Mouse (Mus musculus) gastrocnemius, adult 2 months (tissue): ENCODE results near the gene Pcbp4. TPM values are rescaled to one million over a fixed set of nuclear protein-coding genes. Genes with fewer than 3 reads are reported as not detected.

ENCODE experiments used
- DNase-seq: peaks from one replicate; pipeline ENCODE4 v3.0.0; 2022
- H3K27ac ChIP-seq: fragments of 200-600 bp; 2 replicates; pipeline ENCODE4 v1.8.1; 2022; ENCODE audit warnings: mild to moderate bottlenecking
- H3K4me3 ChIP-seq: fragments of 200-600 bp; 2 replicates; pipeline ENCODE4 v1.8.1; 2022; ENCODE audit warnings: mild to moderate bottlenecking, moderate library complexity
- CTCF ChIP-seq: fragments of 200-600 bp; IDR thresholded peaks from 2 replicates; pipeline ENCODE4 v1.8.1; 2022; ENCODE audit warnings: antibody characterized with exemption, mild to moderate bottlenecking, moderate library complexity
- intact Hi-C: fragments of 180-260 bp; cut with DNase I; formaldehyde crosslinking; loops from one replicate; pipeline ENCODE4 v1.15.1; 2025
- total RNA-seq, 2 experiments: library from RNA; stranded (reverse); gene quantifications; 2 replicates each; pipeline ENCODE4 v1.2.3; 2021

The Pcbp4 gene
- total RNA-seq, 2 experiments from 2014 or later = 63.8 to 69.0 TPM

DNA sequence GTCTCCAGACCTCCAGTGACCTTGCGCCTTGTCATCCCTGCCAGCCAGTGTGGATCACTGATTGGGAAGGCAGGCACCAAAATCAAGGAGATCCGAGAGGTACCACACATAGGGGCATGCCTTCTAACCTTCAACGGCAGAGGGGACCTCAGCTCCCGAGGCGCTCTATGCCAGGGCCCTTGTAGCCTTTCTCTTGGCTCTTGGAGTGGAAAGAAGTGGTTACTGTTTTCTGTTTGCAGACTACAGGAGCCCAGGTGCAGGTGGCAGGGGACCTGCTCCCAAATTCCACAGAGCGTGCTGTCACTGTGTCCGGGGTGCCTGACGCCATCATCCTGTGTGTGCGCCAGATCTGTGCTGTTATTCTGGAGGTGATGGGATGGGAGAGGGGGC is 7.9 kb downstream of the Pcbp4 start:
- no peak overlapping the region for H3K4me3 ChIP-seq
- intact Hi-C loops = no loop called here
- no peak for TF ChIP-seq CTCF
- DNase-seq = no peak
- H3K27ac ChIP-seq = peak overlapping the region; percentile 28; the same call in 1 of the 2 replicates

DNA sequence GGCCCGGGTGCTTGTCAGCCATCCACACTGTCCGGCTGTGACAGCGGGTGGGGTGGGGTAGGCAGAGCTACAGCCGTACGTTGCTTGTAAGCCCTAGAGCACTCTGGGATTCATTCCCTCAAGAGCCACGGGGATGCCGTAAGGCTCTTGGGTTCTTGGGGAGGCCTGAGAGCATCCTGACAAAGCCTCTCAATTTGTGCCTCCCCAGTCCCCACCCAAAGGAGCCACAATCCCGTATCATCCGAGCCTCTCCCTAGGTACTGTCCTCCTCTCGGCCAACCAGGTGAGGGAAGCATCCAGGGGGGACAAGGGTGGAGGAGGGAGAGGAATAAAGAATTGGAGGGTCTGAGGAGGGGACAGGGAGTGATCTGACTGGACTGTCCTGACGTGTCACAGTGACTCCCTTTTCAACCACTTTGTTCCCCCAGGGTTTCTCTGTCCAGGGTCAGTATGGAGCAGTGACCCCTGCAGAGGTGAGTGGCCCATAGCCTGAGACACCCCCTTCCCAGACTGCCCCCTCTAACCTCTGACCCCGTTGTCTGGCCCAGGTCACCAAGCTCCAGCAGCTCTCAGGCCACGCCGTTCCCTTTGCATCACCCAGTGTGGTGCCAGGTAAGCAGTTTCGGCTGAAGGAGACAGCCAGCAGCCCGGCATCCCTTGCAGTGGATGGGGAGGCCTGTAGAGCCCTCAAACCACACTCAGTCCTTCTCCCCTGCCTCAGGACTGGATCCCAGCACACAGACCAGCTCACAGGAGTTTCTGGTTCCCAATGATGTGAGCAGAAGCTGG is 8.7 kb downstream of the Pcbp4 start:
- intact Hi-C loops = no loop called here
- no peak for DNase-seq
- Histone ChIP-seq H3K4me3 (no peak overlapping the region), H3K27ac (no peak overlapping the region)
- TF ChIP-seq CTCF = no peak

DNA sequence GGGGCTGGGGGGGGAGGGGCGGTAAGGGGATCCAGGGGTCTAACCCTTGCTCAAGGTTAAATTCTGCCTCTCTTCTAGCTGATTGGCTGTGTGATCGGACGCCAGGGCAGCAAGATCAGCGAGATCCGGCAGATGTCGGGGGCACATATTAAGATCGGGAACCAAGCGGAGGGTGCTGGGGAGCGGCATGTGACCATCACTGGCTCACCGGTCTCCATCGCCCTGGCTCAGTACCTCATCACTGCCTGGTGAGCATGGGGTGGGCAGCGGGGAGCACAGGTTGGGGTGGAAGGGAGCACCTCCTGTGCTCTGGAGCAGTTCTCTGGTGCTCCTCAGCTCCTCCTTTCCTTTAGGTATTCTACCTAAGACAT is 9.3 kb downstream of the Pcbp4 start:
- Histone ChIP-seq H3K27ac (no peak overlapping the region), H3K4me3 (no peak overlapping the region)
- no peak for TF ChIP-seq CTCF
- intact Hi-C loops = no loop called here
- DNase-seq = no peak

DNA sequence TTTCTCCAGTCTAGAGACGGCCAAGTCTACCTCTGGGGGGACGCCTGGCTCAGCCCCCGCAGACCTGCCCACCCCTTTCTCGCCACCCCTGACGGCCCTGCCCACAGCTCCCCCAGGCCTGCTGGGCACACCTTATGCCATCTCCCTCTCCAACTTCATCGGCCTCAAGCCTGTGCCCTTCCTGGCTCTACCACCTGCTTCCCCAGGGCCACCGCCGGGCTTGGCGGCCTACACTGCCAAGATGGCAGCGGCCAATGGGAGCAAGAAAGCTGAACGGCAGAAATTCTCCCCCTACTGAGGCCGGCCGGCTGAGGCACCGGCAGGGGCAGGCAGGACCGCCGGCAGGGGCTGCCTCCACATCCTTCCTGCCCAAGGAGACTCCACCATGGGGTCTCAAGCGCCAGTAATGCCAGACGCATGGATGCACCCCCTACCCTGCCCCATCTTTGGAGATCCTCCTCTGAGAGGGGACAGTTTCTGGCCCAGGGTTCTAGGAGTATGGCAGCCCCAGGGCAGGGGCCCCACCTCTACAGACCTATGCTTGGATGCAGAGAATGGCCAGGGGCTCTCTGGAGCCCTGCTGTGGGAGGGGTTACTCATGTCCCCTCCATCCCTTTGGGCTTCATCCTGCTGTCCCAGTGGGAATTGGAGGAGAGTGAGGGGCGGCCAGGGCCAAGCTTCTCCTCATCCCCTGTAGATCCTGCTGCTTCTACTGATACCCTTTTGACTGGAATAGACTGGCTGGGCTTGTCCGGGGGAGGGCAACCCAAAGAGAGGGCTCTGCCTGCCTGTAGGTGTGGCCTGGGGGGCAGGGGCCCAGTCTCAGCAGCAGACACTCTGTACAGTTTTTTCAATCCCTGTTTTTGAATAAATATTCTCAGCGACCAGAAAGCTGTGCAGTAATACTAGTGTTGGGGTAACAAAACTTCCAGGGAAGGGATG is 10.3 kb downstream of the Pcbp4 start:
- no peak overlapping the region for H3K27ac ChIP-seq
- DNase-seq = no peak
- no peak for TF ChIP-seq CTCF
- no peak overlapping the region for H3K4me3 ChIP-seq
- intact Hi-C loops = no loop called here

DNA sequence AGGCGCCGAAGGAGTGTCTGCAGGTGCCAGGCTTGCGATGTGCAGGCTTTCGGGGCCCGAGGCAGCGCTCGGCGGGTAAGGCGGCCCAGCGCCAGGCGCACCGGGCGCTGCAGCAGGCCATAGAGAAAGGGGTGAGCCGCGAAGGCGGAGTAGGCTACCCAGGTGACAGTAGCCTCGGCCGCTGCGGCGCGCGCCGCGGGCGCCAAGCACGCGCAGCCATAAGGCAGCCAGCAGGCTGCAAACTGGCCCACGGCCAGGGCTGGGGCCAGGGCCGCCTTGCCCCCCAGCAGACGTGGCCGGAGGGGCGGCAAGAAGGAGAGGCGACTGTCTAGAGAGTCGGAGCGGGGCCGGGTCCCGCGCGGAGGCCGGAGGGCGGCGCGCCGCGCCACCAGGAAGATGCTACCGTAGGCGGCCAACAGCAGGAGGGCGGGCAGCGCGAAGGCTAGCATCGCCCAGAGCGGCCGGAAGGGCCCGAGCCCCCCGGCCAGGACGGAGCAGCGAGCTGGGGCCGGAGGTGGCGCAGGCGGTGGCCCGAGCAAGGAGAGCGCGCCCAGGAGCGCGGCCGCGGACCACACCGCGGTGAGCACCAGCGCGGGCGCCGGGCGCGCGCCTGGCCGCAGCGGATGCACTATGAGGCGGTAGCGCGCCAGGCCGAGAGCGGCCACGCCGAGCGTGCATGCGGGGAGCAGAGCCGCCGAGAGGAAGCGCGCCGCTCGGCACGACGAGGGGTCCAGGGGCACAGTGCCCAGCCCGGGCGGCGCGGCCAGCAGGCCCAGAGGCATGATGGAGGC is 11.9 kb downstream of the Pcbp4 start:
- H3K27ac ChIP-seq = peak overlapping the region; percentile 70
- peak; percentile 81 for DNase-seq
- no peak for TF ChIP-seq CTCF
- peak overlapping the region; percentile 84 for H3K4me3 ChIP-seq
- intact Hi-C loops = no loop called here

DNA sequence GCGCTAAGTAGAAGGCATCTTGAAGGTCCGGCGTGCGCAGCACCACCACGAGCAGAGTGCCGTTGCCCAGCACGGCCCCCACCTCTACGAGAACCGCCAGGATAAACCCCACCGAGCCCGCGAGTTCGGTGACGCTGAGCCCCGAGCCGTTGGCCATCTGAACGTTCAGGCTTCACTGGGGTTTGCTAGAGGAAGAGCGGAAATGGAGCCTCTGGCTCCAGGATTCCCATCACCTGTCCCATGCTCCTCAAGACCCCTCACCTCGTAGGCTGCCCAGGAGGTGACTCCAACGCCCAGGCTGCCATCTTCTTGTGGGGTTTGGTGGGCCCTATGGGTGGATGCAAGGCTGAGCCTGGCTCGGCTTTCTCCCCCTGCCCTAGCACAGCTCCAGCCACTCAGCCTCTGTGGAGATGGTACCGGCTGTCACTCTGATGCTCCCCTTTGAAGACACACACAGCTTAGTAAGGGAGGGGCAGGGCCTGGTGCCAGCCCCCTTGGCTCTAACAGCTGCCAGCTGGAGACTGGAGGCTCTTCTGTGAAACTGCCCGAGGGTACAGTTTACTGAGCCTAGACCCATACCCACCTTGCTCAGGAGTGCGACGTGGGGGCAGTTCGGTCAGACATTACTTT is 12.6 kb downstream of the Pcbp4 start, which contains the start of gene Gpr62:
Gene Gpr62, minus strand, starts transcription at position 368 of the 630 bp plus-strand sequence.
- intact Hi-C loops = no loop called here
- no peak for TF ChIP-seq CTCF
- Histone ChIP-seq H3K4me3 (peak within 1 kb of the TSS; percentile 84), H3K27ac (peak within 1 kb of the TSS; percentile 70)
- DNase-seq = peak; percentile 82

DNA sequence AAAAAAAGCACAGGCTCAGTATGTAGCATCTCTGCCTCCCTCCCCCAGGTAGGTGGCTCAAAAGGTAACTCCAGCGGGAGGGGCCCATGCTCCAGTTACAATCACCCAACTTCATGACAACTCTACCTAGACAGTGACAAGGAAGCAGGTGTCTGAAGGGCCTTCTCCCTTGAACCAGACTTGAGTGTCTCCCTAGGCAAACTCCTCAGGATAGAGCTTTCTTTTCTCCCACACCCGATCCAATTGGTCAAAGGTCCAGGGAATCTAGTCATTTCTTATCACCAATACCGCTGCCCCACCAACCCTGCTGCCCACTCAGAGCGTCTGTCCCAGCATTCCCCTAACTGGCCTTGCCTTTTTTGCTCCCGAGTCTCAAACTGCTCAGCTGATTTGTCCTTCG is 13.6 kb downstream of the Pcbp4 start:
- no peak overlapping the region for H3K27ac ChIP-seq
- no peak overlapping the region for H3K4me3 ChIP-seq
- TF ChIP-seq CTCF = no peak
- DNase-seq = no peak
- intact Hi-C loops = no loop called here

DNA sequence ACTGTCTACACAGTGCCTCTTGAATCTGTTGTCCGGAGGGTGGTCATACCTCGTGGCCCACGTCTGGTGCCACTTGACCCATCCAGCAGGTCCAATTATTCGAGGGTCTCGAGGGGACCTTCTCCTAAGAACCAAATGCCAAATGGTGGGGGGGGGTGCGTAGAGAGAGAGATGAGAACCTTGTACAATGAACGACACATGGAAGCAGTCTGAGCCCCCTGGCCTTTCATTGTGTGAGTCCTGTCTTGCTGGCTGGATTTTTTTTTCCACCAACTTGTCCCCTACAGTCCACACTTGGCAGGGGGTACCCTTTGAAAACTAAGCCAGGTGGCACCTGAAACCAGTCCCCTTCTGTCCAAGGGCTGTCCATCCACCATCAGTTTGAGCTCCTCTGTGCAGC is 14.7 kb downstream of the Pcbp4 start:
- DNase-seq = no peak
- no peak for TF ChIP-seq CTCF

DNA sequence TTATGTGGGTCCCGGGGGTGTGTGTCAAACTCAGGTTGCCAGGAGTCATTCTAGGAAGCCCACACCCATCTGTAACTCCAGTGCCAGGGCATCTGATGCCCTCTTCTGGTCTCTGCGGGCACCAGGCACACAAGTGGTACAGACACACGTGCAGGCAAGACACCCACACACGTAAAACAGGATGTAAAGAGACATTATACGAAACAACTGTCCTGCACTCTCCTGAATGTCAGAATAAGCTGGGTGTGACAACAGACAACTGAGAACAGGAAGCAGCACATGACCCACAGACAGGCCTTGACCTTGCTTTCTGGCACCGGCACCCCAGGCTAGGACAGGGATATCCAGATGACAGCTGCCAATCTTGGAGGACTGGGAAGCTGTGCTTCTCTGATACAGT is 16.2 kb downstream of the Pcbp4 start:
- DNase-seq = peak; percentile 42
- intact Hi-C loops = no loop called here

More for the DNA sequence above, 14.7 kb downstream of the Pcbp4 start:
- H3K4me3 ChIP-seq = no peak overlapping the region
- H3K27ac ChIP-seq = no peak overlapping the region
- intact Hi-C loops = no loop called here

DNA sequence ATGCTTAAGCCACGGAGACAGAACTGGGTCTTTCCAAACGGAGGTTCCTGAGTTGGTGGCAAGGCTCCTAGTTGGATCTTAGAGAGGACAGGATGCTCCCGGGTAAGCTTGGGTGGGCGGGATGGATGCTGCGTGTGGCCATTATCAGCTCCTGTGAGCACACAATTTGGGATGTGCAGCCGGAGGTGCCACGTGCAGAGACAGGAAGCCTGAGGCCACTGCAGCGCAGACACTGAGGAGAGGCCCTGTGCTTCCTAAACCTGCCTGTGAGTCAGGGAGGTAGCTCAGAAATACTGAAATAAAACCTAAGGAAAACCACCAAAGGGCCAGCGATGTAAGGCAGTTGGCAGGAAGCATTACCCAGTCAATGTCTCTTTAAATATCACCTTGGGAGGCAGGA is 16.7 kb downstream of the Pcbp4 start:
- intact Hi-C loops = no loop called here
- H3K4me3 ChIP-seq = no peak overlapping the region
- peak; percentile 20 for DNase-seq
- peak overlapping the region; percentile 4; the same call in 1 of the 2 replicates for H3K27ac ChIP-seq
- no peak for TF ChIP-seq CTCF

More for the DNA sequence above, 16.2 kb downstream of the Pcbp4 start:
- H3K27ac ChIP-seq = peak overlapping the region; percentile 24; the same call in 1 of the 2 replicates
- H3K4me3 ChIP-seq = no peak overlapping the region
- peak; percentile 19; the same call in 1 of the 2 replicates for TF ChIP-seq CTCF

DNA sequence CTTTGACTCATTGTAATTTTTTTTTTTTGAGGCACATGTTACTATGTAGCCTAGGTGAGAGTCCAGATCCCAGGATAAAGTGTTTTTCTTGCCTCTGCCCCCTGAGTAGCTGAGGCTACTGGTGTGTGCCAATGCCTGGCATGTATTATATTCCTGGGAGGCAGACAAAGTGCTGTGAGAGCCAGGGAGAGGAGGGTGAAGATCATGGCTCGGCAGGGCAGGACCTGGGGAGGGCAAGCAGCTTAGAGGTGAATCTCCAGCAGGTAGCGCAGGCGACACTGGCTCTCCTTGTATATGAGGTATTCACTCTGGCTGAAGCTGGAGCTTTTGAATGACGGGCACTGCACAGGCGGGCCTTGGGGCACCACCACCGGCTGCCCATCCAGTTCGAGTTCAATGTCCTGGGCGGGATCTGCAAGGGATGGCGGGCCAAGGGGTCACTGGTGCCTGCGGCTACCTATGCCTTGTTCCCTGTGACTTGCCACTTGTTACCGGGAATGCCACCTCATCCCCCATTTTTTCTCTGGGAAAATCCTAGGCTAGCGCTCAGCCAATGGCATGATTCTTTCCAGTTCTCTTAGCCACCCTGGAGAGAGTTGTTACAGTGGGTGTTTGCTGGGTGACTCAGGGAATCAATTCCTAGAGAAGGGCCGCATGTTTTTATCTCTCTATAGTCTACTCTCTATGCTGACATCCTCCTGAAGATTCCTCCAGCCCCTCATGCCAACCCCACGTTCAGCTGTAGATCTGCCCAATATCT is 18.1 kb downstream of the Pcbp4 start:
- Histone ChIP-seq H3K4me3 (peak overlapping the region; percentile 51), H3K27ac (peak overlapping the region; percentile 96)
- DNase-seq = peak; percentile 27
- intact Hi-C loops = no loop called here
- no peak for TF ChIP-seq CTCF
